Mouse (Mus musculus) MEL (cell line): Measurements from ENCODE around the gene Col5a3.

ENCODE experiments used
- CHD1 ChIP-seq: IDR thresholded peaks from 2 replicates; pipeline ENCODE4 v1.6.1; 2012; ENCODE audit warnings: low read depth, mild to moderate bottlenecking, inconsistent platforms, low read length, improper control_type of control experiment
- CTCF ChIP-seq, 3 experiments: IDR thresholded peaks in 2 of 3; conservative IDR thresholded peaks in 1 of 3; 2 replicates each; pipeline ENCODE4 v1.5.1; 2011 to 2012; ENCODE audit warnings: low read length in 3 of 3, low read depth in 2 of 3, mild to moderate bottlenecking in 2 of 3, improper control_type of control experiment in 1 of 3, inconsistent platforms in 1 of 3, mixed read lengths in 1 of 3, moderate library complexity in 1 of 3; ENCODE audit not compliant: control insufficient read depth in 1 of 3, insufficient read depth in 1 of 3, poor library complexity in 1 of 3, severe bottlenecking in 1 of 3
- E2F4 ChIP-seq: IDR thresholded peaks from 2 replicates; pipeline ENCODE4 v1.6.1; 2011; ENCODE audit warnings: low read depth, low read length, improper control_type of control experiment, borderline replicate concordance
- ELF1 ChIP-seq: IDR thresholded peaks from 2 replicates; pipeline ENCODE4 v1.6.1; 2014; ENCODE audit warnings: low read depth, mild to moderate bottlenecking, inconsistent platforms, low read length, improper control_type of control experiment, moderate library complexity
- GATA1 ChIP-seq: IDR thresholded peaks from 2 replicates; pipeline ENCODE4 v1.6.1; 2011; ENCODE audit warnings: low read depth, low read length, improper control_type of control experiment
- HCFC1 ChIP-seq: IDR thresholded peaks from 2 replicates; pipeline ENCODE4 v1.6.1; 2012; ENCODE audit warnings: low read depth, mild to moderate bottlenecking, inconsistent platforms, low read length, improper control_type of control experiment, moderate library complexity
- MAFK ChIP-seq: IDR thresholded peaks from 2 replicates; pipeline ENCODE4 v1.6.1; 2011; ENCODE audit warnings: low read depth, mild to moderate bottlenecking, low read length, improper control_type of control experiment, borderline replicate concordance
- MYC ChIP-seq: IDR thresholded peaks from 2 replicates; pipeline ENCODE4 v1.6.1; 2011; ENCODE audit warnings: low read depth, mild to moderate bottlenecking, low read length, improper control_type of control experiment, moderate library complexity
- POLR2A ChIP-seq, 2 experiments: IDR thresholded peaks; 2 replicates each; pipeline ENCODE4 v1.6.1; 2011 to 2012; ENCODE audit warnings: low read length in 2 of 2, mild to moderate bottlenecking in 2 of 2, control low read depth in 1 of 2, improper control_type of control experiment in 1 of 2, low read depth in 1 of 2, moderate library complexity in 1 of 2; ENCODE audit not compliant: control insufficient read depth in 1 of 2, insufficient read depth in 1 of 2, poor library complexity in 1 of 2
- POLR2AphosphoS2 ChIP-seq: IDR thresholded peaks from 2 replicates; pipeline ENCODE4 v1.6.1; 2011; ENCODE audit warnings: low read length, improper control_type of control experiment
- USF1 ChIP-seq: IDR thresholded peaks from 2 replicates; pipeline ENCODE4 v1.6.1; 2014; ENCODE audit warnings: low read depth, mild to moderate bottlenecking, inconsistent platforms, low read length, improper control_type of control experiment, moderate library complexity
- ZC3H11A ChIP-seq: IDR thresholded peaks from 2 replicates; pipeline ENCODE4 v1.6.1; 2012; ENCODE audit warnings: low read depth, mild to moderate bottlenecking, inconsistent platforms, low read length, improper control_type of control experiment
- ZNF384 ChIP-seq: IDR thresholded peaks from 2 replicates; pipeline ENCODE4 v1.6.1; 2012; ENCODE audit warnings: low read depth, mild to moderate bottlenecking, inconsistent platforms, low read length, improper control_type of control experiment

- TF ChIP-seq MYC (no peak), ZNF384 (no peak), ZC3H11A (no peak), POLR2A (IDR thresholded peaks at IDR 0.05; ENCODE audit: control insufficient read depth in 1 of 2, insufficient read depth in 1 of 2, low read depth in 1 of 2, low read length in 2 of 2, poor library complexity in 1 of 2) (no peak), CTCF (IDR thresholded peaks at IDR 0.05 in 2 of 3, conservative IDR thresholded peaks at IDR 0.05 in 1 of 3; ENCODE audit: control insufficient read depth in 1 of 3, insufficient read depth in 1 of 3, low read depth in 2 of 3, low read length in 3 of 3, poor library complexity in 1 of 3, severe bottlenecking in 1 of 3) (no peak), HCFC1 (no peak), POLR2AphosphoS2 (no peak), CHD1 (no peak), E2F4 (no peak), MAFK (no peak), GATA1 (no peak), USF1 (no peak), ELF1 (no peak)
Observed at GRCm38 (mm10) chr9:20814521-20815272, at the start of gene Col5a3.
